Mouse (Mus musculus) cerebellum, postnatal 25 days (tissue): ENCODE data around the gene Scn5a.

Experiments
- DNase-seq, 2 experiments: peaks; one replicate each; pipeline ENCODE4 v3.0.0; 2021; ENCODE audit warnings: mixed read lengths in 2 of 2

The Scn5a gene

DNA sequence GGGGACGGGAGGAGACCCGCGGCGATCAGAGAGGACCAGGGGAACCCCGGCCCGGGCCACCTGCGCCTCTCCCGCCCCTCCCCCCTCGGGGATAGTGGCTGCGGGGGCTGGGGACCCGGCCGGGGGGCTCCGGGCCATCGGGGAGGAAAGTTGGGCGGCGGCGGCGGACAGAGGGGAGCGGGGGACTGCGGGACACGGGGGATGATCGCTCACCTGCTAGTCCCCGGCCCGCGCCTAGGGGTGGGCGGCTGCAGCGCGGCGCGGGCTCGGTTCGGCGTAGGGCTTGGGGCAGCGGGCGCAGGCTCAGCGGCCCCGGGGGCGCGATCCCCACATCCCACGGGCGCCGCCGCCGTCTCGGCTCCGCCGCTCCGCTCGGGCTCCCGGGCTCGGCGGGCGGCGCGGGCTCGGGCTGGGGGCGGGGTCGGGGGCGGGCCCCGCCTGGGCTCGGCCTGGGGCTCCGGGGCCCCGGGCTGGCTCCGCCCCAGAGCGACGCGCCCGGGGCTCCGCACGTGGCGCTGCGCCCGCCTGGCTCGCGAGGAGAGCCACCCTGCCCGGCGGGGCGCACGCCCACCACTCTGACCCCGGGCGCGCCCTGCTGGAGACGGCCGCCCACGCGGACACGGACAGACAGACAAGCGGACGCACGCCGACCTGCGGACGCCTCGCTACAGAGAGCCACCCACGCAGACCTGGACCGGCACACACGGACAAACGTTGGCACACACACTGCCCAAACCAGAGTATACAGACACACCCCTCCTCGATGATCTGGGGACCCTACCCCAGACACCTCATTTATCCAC is at the start of gene Scn5a:
TSS of gene Scn5a (minus strand) at position 381 of the 803 bp plus-strand sequence.
- no peak for DNase-seq

DNA sequence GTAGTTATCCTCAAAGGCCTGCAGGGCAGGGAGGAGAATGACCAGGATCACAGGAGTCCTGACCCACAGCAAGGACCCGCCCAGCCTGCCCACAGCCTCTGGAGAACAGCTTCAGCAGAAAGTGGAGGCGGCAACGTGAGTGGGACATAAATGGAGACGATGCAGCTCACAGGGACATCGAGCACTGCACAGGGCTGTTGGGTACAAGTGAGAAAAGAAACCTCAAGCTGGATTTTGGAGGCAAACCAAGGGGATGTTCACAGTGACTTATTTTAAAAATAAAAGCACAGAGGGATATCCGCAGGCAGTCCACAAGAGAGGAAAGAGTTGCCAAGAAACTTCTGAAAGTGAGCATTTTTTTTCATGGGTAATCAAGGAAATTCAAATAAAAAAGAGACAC is 48.4 kb upstream of the Scn5a start:
- no peak for DNase-seq

GRCm38 (mm10) chr9:119624151-119624550 is 45.3 kb upstream of the Scn5a start:
- DNase-seq, result no peak

DNA sequence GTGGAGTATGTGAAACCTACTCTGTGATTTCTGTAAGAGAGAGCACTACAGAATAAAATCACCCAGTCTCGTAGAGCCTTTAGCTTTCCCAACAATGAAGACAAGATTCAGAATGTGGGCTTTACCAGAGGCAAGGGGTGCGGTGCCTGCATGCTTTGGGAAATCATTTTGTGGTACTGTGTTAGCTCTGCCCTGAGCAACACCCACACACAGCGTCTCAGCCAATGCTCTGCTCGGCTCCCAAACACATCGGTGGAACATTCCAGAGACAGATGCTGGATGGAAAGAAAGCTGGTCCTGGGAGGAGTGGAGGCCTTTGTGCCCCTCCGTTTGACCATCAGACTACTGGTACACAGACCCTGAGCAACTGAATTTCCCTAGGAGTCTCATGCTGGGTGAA is 36.0 kb upstream of the Scn5a start:
- DNase-seq, result no peak

DNA sequence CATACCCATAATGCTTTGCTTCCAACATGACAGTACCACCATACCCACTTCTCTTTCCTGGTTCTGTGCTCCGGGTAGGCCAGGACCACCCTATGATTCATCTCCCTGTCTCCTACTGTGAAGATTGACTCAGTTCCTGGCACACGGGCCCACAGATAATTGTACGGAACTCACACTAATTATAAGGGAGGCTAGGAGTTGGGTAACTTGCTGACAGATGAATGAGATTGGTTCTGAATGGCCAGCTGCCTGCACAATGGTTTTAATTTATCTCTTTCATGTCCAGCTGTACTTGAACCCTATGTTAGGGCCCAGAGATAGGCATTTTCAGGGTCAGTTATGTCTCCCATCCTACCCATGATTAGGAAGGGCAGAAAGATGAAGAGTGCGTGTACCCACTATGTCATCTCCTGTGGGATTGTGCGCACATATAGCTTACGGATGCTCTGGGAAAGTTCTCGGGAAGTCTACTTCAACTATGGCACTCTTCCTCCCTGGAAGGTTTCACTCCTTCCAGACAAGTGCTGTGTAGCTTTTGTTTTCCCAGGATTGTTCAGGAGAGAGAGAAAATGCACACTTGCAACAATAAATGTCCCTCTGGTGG is 31.8 kb upstream of the Scn5a start:
- DNase-seq, result no peak

GRCm38 (mm10) chr9:119606906-119607305 is 28.1 kb upstream of the Scn5a start:
- no peak for DNase-seq

DNA sequence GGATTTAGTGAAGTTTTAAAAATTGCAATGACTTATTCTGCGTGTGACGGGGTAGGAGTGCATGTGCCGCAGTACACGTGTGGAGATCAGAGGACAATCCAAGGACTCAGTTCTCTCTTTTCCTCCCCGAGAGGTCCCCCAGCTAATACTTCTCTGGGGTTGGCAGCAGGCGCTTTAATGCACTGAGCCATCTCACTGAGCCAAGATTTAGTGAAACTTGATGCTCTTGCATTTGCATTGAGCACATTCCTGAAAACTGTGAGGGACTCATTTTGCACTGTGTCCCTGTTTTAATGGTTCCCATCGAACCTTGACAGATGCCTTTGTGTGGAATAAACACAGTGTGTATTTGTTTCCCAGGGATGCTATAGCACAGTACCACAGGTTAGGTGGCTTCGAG is 25.8 kb upstream of the Scn5a start:
- no peak for DNase-seq

DNA sequence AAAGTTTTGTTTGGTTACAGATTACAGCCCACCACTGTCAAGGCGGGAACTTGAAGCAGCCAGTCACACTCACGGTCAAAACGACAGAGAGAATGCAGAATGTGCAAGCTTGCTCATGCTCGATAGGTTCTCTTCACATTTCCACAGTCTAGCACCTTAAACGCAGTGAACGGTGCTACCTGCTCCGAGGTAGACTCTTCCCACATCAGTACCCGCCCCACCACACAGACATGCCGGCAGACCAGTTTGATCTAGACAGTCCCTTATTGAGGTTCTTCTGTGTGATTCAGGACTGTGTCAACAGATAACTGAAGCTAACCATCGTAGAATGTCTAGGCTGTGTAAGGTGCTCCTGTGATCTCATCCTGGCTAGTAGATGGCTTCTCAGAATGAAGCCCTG is 19.7 kb upstream of the Scn5a start:
- no peak for DNase-seq

DNA sequence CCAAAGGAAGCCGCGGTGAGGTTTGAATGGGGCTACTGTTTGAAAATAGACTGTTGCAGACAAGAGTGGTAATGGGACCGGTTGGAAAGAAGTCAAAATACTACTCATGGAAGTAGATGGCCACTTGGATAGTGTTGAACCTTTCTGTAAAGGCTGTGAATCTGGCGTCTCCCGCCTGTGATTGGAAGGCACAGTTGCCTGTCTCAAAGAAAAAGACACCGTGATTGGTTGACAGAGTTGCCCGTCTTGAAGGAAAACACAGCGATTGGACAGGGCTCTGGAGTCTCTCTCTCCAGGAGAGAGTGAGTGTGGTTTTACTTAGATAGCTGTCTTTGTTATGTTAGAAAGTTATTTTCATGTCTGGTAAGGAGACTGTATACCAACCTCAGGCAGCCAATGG is 18.5 kb upstream of the Scn5a start:
- no peak for DNase-seq

DNA sequence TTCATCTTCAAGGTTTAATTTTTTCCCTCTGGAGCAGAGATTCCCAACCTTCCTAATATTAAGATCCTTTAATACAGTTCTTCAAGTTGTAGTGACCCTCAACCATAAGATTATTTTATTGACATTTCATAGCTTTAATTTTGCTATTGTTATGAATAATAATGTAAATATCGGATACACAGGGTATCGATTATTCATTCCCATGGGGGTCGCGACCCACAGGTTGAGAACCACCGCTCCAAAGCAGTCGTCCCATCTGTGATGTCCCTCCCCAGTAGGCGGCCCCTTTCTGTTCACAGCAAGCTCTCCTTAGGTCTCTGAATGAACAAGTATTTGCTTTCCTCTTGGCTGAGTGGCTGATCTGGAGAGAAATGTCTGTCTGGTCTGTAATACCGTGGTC is 10.8 kb upstream of the Scn5a start:
- no peak for DNase-seq

- DNase-seq, result no peak
These were observed 10.1 kb upstream of the Scn5a start for GRCm38 (mm10) chr9:119588763-119589449.

GRCm38 (mm10) chr9:119580668-119581067 is 1.9 kb upstream of the Scn5a start:
- DNase-seq, result peak; percentile 80 to 85

- DNase-seq, result no peak
These were observed 1.4 kb upstream of the Scn5a start for GRCm38 (mm10) chr9:119580187-119580586.

DNA sequence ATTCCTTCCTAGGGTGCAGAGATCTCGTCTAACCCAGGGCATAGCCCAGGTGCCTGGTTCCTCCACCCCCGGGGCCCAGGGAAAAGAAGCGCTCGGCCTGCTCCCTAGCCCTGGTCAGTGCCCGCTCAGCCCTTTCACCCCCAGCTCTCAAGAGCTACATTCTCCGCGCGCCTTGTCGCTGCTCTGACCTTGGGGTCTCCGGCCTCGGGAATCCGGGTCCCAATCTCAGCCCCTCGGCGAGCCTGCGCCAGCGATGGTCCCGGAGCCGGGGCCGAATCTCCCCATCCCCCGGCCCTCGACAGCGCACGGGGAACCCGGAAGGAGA is 543 bp downstream of the Scn5a start:
- no peak for DNase-seq

DNA sequence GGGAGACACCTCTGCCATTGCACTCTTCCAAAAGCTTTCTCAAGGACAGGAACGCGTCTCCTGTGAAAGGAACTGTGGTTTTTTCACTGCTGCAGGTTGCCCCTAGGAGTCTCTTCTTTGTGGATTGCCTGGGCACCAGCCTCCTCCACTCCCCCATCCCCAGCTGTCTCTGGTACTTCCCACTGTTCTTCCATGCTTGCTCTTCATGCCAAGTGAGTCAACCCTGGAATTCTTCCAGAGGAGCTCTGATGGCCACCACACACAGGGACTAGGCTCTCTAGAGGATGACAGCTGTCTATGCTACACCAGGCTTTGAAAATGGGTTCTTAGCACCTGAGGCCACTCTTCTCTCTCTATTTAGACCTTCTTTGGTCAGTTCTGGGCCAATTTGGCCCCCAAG is 1.8 kb downstream of the Scn5a start:
- DNase-seq, result no peak

GRCm38 (mm10) chr9:119575732-119576131 is 3.1 kb downstream of the Scn5a start:
- no peak for DNase-seq

DNA sequence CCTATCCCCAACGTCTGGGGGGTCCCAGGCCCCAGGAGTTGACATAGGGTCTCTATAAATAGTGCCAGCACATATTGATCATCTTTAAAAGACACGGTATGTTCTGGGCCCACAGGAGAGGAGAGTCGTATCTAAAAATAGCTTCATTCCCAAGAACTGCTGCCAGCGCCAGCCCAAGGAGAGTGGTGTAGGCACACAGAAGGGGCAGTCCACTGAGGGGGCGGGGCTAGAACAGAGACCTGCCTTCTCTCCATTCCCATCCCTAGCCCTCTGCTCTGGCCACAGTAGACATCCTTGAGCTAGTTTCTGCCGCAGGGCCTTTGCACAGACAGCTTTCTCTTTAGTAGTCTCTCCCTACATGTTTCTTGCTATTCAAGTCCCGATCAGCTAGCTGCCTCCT is 4.5 kb downstream of the Scn5a start:
- no peak for DNase-seq

- DNase-seq, result no peak
These were observed 5.8 kb downstream of the Scn5a start for GRCm38 (mm10) chr9:119573009-119573408.

DNA sequence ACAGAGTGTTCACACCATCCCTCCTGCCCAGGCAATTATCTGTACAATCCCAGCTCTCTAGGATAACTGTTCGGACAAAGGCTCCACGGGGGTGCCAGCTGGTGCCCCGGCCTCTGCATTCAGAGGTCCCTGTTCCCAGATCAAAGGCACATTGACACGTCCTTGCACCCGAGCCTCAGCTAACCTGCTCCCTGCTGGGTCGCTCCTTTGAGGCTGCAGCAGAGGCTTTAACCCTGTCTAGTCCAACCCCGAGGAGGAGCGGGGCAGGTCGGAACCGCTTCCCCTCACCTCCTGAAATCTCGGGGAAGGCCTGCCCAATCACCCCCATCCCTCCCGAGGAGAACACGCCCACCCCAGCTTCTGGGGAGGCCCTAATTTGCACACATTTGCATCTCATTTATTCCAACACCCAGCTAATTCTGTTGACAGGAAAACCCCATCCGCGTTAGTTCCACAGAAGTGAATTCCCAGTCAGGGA is 7.4 kb downstream of the Scn5a start:
- no peak for DNase-seq

DNA sequence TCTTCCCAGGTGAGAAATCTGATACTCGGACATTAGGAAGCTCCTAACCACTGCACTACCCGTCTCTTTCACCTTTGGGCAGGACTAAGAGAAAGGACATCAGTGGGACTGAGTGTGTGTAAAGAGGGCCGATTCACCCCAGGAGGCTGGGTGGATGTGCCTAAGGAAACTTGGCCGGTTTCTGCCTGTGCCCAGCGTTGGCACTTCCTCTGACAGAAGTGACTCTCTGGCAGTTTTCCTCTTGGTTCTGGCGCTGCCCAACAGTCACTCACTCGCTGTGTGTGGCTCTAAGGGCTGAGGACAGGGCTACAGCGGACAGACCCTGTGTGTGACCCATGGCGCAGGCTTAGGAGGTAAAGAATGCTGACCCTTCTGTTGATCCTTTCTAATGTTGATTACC is 8.2 kb downstream of the Scn5a start:
- DNase-seq, result peak in 1 of 2 experiments; percentile 36

DNA sequence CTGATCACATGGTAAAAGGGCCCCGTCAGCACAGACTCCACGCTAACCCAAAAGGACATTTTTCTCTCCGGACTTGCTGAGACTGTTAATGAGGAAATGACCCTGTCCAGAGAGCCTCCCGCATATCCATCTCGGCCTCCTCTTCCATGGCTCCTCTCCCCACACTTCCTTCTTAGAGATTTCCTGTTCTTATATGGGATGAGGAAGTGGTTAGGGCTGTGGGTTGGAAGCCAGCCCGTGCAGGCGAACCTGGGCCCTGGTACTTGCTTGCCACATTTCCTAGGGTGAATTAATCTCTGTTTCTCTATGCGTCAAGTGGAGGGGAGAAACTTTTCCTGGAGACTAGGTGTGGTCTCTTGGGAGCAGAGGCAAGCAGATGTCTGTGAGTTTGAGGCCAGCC is 10.1 kb downstream of the Scn5a start:
- no peak for DNase-seq

GRCm38 (mm10) chr9:119567800-119568199 is 11.0 kb downstream of the Scn5a start:
- DNase-seq, result no peak

DNA sequence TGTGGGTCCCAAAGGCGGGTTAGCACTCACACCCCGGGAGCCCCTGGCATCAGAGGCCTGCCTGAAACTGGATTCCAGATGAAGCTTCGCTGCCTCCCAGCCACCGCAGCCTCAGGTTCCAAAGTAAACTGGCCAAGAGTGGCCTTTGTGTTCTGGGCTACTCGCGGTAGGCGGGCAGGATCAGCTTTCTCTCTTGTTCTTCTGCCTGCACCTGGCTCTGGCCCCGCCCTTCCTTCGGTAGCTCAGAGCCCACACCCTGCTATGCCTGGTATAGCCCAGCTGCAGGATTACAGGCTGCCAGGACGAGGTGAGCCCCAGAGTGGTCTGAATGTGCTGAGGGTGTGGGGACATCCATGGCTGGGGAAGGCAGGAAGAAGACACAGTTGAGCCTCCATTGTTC is 12.6 kb downstream of the Scn5a start:
- no peak for DNase-seq

DNA sequence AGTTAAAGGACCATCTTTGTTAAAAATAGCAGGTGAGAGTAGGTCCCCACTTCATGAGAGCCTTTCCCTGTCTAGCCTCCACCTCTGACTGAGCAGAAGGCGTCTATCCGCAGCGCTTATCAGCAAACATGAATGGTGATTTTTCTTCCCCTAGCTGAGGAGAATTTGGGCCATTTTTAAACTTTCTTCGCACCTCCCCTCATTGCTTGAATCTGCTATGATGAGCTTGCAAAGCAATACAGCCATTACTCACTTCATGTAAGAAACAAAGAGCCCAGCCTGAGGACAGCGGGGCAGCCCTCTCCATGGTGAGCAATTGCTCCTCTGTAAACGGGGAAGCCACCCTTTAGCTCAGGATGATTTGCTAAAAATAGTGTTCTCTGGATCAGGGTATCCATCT is 14.0 kb downstream of the Scn5a start:
- no peak for DNase-seq
